Mouse (Mus musculus) yolk sac, embryonic 10.5 days (tissue): ENCODE data around the gene H2al2a.
"Not testable (repeated sequence)": the region's sequence is repeated elsewhere in the genome, so short reads cannot be mapped to it uniquely, and the experiment has no call there.

Source experiments
- DNase-seq: peaks from one replicate; pipeline ENCODE4 v3.0.0-alpha.2; 2017; ENCODE audit warnings: low spot score

The H2al2a gene

GRCm38 (mm10) chr2:18028140-18029021 lies 31.6 kb upstream of the H2al2a start:
- DNase-seq, result peak; percentile 88

GRCm38 (mm10) chr2:18027448-18028139 lies 30.8 kb upstream of the H2al2a start:
- peak; percentile 93 for DNase-seq

GRCm38 (mm10) chr2:18026116-18026947 lies 29.6 kb upstream of the H2al2a start:
- peak; percentile 59 for DNase-seq

GRCm38 (mm10) chr2:18025781-18026115 lies 29.0 kb upstream of the H2al2a start:
- no peak for DNase-seq

- no peak for DNase-seq
Measured at GRCm38 (mm10) chr2:18025116-18025515, 28.4 kb upstream of the H2al2a start.

- no peak for DNase-seq
Measured at GRCm38 (mm10) chr2:18022886-18023285, 26.1 kb upstream of the H2al2a start.

GRCm38 (mm10) chr2:18019122-18019521 lies 22.4 kb upstream of the H2al2a start:
- no peak for DNase-seq

GRCm38 (mm10) chr2:18017321-18017720 lies 20.6 kb upstream of the H2al2a start:
- DNase-seq, result no peak

GRCm38 (mm10) chr2:18016639-18017038 lies 19.9 kb upstream of the H2al2a start:
- no peak for DNase-seq

GRCm38 (mm10) chr2:18015581-18015980 lies 18.8 kb upstream of the H2al2a start:
- no peak for DNase-seq

GRCm38 (mm10) chr2:18012866-18013265 lies 16.1 kb upstream of the H2al2a start:
- DNase-seq, result no peak

- no peak for DNase-seq
Measured at GRCm38 (mm10) chr2:18011226-18011625, 14.5 kb upstream of the H2al2a start.

GRCm38 (mm10) chr2:18005137-18005536 lies 8.4 kb upstream of the H2al2a start:
- peak; percentile 10 for DNase-seq

- no peak for DNase-seq
Measured at GRCm38 (mm10) chr2:18004286-18004685, 7.5 kb upstream of the H2al2a start.

GRCm38 (mm10) chr2:18002306-18002705 lies 5.5 kb upstream of the H2al2a start:
- DNase-seq, result no peak

- no peak for DNase-seq
Measured at GRCm38 (mm10) chr2:17989562-17989961, 7.2 kb downstream of the H2al2a start.

GRCm38 (mm10) chr2:17989115-17989514 lies 7.6 kb downstream of the H2al2a start:
- DNase-seq, result no peak

- DNase-seq, result no peak
Measured at GRCm38 (mm10) chr2:17986694-17987093, 10.1 kb downstream of the H2al2a start.

GRCm38 (mm10) chr2:17984774-17985173 lies 12.0 kb downstream of the H2al2a start:
- no peak for DNase-seq

GRCm38 (mm10) chr2:17982747-17983146 lies 14.0 kb downstream of the H2al2a start:
- DNase-seq, result no peak

- DNase-seq, result no peak
Measured at GRCm38 (mm10) chr2:17978706-17979105, 18.1 kb downstream of the H2al2a start.

GRCm38 (mm10) chr2:17978251-17978650 lies 18.5 kb downstream of the H2al2a start:
- not testable (repeated sequence) for DNase-seq
